Mouse (Mus musculus) cerebellum, adult (tissue): ENCODE results near the gene Tspo.

ENCODE experiments used
- ATAC-seq: cut with Nextera tagmentation; 2 replicates; pipeline ENCODE4 v1.9.2; 2017; ENCODE audit warnings: mild to moderate bottlenecking, moderate library complexity, mixed read lengths; ENCODE audit not compliant: insufficient number of reproducible peaks, low FRiP score, low TSS enrichment

Tspo gene

DNA sequence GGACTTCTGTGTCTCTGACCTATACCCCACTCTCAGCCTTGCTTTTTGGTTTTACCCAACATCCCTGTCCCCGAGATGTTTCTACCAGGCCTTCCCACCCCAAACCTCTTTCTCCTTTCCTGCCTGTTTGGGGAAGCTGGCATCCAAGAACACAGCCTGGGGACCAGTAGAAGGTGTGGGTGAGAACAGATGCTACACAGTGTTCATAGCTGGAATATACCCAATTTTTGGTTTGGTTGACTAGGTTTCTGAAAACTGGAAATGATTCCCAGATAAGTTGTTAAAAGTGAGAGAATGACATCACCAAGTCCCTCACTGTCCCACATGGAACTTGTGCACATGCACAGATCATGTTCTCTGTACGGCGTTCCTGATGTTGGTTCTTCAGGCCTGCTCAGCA, 51.9 kb downstream of the Tspo start:
- ATAC-seq = no peak
